Mouse (Mus musculus) lung, embryonic 14.5 days (tissue): ENCODE results near the gene Tbca. TPM values are rescaled to one million over a fixed set of nuclear protein-coding genes. Genes with fewer than 3 reads are reported as not detected.

Experiments used
- ATAC-seq: fragments of 200-750 bp; cut with Nextera tagmentation; 2 replicates; pipeline ENCODE4 v1.8.0; 2017; ENCODE audit warnings: mild to moderate bottlenecking, moderate TSS enrichment, moderate library complexity; ENCODE audit not compliant: insufficient read depth
- DNase-seq: peaks from one replicate; pipeline ENCODE4 v3.0.0-alpha.2; 2015
- H3K27ac ChIP-seq: fragments of 300-500 bp; sonication (generic); 2 replicates; pipeline ENCODE4 v1.5.1; 2014; ENCODE audit warnings: low read depth, mild to moderate bottlenecking, moderate library complexity
- H3K27me3 ChIP-seq: fragments of 300-500 bp; sonication (generic); 2 replicates; pipeline ENCODE4 v1.6.1; 2014; ENCODE audit warnings: low read length, control low read depth; ENCODE audit not compliant: insufficient read depth
- H3K36me3 ChIP-seq: fragments of 300-500 bp; sonication (generic); 2 replicates; pipeline ENCODE4 v1.6.1; 2014; ENCODE audit warnings: control low read depth; ENCODE audit not compliant: insufficient read depth
- H3K4me1 ChIP-seq: fragments of 300-500 bp; sonication (generic); 2 replicates; pipeline ENCODE4 v1.6.1; 2014; ENCODE audit warnings: antibody characterized with exemption, control low read depth; ENCODE audit not compliant: insufficient read depth
- H3K4me2 ChIP-seq: fragments of 300-500 bp; sonication (generic); 2 replicates; pipeline ENCODE4 v1.6.1; 2014; ENCODE audit warnings: mild to moderate bottlenecking
- H3K4me3 ChIP-seq: fragments of 300-500 bp; sonication (generic); 2 replicates; pipeline ENCODE4 v1.5.1; 2014; ENCODE audit warnings: low read depth, low read length
- H3K9ac ChIP-seq: fragments of 300-500 bp; sonication (generic); 2 replicates; pipeline ENCODE4 v1.6.1; 2014
- H3K9me3 ChIP-seq: fragments of 300-500 bp; sonication (generic); 2 replicates; pipeline ENCODE4 v1.6.1; 2016; ENCODE audit warnings: low read depth, low read length, control low read depth
- CTCF ChIP-seq: IDR thresholded peaks from 2 replicates; pipeline ENCODE4 v1.5.1; 2016; ENCODE audit warnings: antibody characterized with exemption, low read depth
- WGBS: fragments of 180-500 bp; shearing (Covaris S2); extraction: QIAGEN DNeasy Blood & Tissue Kit; methylation state at CpG from one replicate; pipeline ENCODE4 v1.1.7; 2014; 5-methylcytosine and 5-hydroxymethylcytosine counted together
- polyA plus RNA-seq: library from polyadenylated mRNA; unstranded; fragments of >200 nt; fragmentation: Nextera tagmentation; extraction: Ambion mirVana; gene quantifications from 2 replicates; pipeline ENCODE4 v1.2.1, GENCODE M21; 2014

The Tbca gene
- polyA plus RNA-seq, 1 experiment from 2014 or later = 235 TPM

DNA sequence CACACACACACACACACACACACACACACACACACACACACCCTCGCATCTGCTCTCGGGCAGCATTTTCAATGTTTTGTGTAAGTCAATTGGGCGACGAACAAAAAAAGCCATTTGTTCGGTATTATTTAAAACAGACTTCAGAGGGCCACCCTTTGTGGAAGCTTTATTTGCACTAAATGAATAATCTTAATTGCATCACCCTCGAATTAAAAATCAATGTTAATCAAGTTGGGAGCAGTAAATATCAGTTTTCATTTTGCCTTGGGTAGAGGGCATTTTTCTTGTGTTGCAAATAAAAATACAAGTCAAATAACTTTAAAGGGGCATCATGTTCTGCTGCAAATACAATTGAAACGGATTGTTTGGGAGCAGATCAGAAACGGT, 85.3 kb downstream of the Tbca start:
- DNase-seq (peak; percentile 18), ATAC-seq (no peak)
- Histone ChIP-seq H3K4me3 (no peak overlapping the region), H3K4me2 (no peak overlapping the region), H3K9me3 (no peaks in the 10 kb centered on the region), H3K4me1 (no peaks in the 10 kb centered on the region), H3K27me3 (peaks cover 93% of the 10 kb centered on the region), H3K27ac (no peak overlapping the region), H3K9ac (no peak overlapping the region), H3K36me3 (no peaks in the 10 kb centered on the region)
- 1% methylated on average over 8 of the region's 8 CpGs for WGBS
- TF ChIP-seq CTCF = no peak

DNA sequence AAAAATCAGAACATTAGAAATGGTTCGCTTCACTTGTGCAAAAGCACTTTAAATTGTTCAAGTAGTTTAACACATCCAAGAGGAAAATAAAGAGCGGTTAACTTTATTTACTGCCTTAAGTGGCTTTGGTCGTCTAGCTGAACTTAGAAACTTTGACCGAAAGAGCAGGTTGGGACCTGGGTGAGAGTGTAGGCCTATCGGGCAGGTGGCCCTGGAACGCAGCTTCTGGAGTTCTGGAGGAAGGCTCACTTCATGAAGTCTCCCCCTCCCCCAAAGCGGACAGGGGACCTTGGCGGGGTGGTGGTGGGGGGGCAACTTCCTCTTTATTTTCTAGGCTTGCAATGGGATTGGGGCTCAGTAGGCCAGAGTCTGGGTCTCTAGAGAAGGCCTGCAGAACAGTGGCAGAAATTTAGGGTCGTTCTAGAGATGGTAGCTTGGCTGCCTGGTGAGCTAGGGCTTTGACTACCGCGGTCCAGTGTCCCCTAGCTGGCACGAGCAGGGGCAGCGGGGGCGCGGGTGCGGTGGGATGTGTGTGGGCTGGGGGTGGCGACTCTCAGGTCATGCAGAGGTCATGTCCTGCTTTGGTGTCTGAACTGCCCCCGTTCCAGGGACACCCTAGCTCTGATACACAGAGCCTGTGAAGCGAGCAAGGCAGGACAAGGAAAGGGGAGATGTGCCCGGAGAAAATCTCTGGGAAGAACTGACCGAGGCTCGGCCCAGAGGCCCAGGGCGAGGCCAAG, 86.1 kb downstream of the Tbca start:
- Histone ChIP-seq H3K27ac (no peak overlapping the region), H3K27me3 (peaks cover 89% of the 10 kb centered on the region), H3K4me2 (no peak overlapping the region), H3K4me1 (no peaks in the 10 kb centered on the region), H3K4me3 (no peak overlapping the region), H3K9me3 (no peaks in the 10 kb centered on the region), H3K9ac (no peak overlapping the region), H3K36me3 (no peaks in the 10 kb centered on the region)
- DNase-seq (no peak), ATAC-seq (no peak)
- WGBS = 2% methylated on average over 23 of the region's 23 CpGs
- no peak for TF ChIP-seq CTCF

GRCm38 (mm10) chr13:94875396-94875880, 86.7 kb downstream of the Tbca start, which contains the start of gene Otp:
Otp (plus strand) TSS chr13:94875602.
- DNase-seq = no peak
- ATAC-seq = no peak
- Histone ChIP-seq H3K27me3 (peaks cover 89% of the 10 kb centered on the region), H3K4me3 (no peak within 1 kb of the TSS), H3K9ac (no peak within 1 kb of the TSS), H3K27ac (no peak within 1 kb of the TSS), H3K9me3 (no peaks in the 10 kb centered on the region), H3K36me3 (no peaks in the 10 kb centered on the region), H3K4me2 (no peak within 1 kb of the TSS), H3K4me1 (no peaks in the 10 kb centered on the region)
- no peak for TF ChIP-seq CTCF
- WGBS = 1% methylated on average over 29 of the region's 30 CpGs

- Histone ChIP-seq H3K4me3 (no peak overlapping the region), H3K36me3 (no peaks in the 10 kb centered on the region), H3K9me3 (no peaks in the 10 kb centered on the region), H3K27me3 (peaks cover 89% of the 10 kb centered on the region), H3K4me1 (no peaks in the 10 kb centered on the region), H3K4me2 (no peak overlapping the region), H3K27ac (no peak overlapping the region), H3K9ac (no peak overlapping the region)
- DNase-seq (no peak), ATAC-seq (no peak)
- TF ChIP-seq CTCF = no peak
- WGBS = under 1% methylated on average over 30 of the region's 30 CpGs
Measured at GRCm38 (mm10) chr13:94876286-94877210, 87.8 kb downstream of the Tbca start.

DNA sequence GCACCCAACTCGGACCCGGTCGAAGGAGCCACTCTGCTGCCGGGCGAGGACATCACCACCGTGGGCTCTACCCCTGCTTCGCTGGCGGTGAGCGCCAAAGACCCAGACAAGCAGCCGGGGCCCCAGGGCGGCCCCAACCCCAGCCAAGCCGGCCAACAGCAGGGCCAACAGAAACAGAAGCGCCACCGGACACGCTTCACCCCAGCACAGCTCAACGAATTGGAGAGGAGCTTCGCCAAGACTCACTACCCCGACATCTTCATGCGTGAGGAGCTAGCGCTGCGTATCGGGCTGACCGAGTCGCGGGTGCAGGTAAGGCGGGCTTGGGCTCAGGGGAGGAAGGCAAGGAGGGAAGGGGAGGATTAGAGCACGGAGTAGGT, 88.5 kb downstream of the Tbca start:
- Histone ChIP-seq H3K27me3 (peaks cover 89% of the 10 kb centered on the region), H3K27ac (no peak overlapping the region), H3K4me3 (no peak overlapping the region), H3K9ac (no peak overlapping the region), H3K36me3 (no peaks in the 10 kb centered on the region), H3K4me1 (no peaks in the 10 kb centered on the region), H3K4me2 (no peak overlapping the region), H3K9me3 (no peaks in the 10 kb centered on the region)
- WGBS = 2% methylated on average over 27 of the region's 27 CpGs
- no peak for TF ChIP-seq CTCF
- no peak for ATAC-seq
- no peak for DNase-seq

GRCm38 (mm10) chr13:94877991-94878745, 89.5 kb downstream of the Tbca start:
- Histone ChIP-seq H3K9ac (no peak overlapping the region), H3K36me3 (no peaks in the 10 kb centered on the region), H3K4me2 (no peak overlapping the region), H3K9me3 (no peaks in the 10 kb centered on the region), H3K4me3 (no peak overlapping the region), H3K4me1 (0 out of 2 replicates have a peak, but pooled peaks cover 3% of the 10 kb centered on the region), H3K27me3 (peaks cover 89% of the 10 kb centered on the region), H3K27ac (no peak overlapping the region)
- DNase-seq (peak; percentile 90), ATAC-seq (no peak)
- WGBS = 13% methylated on average over 10 of the region's 10 CpGs
- TF ChIP-seq CTCF = no peak
